Mouse (Mus musculus) granulocyte monocyte progenitor cell, adult 5-6 weeks (primary cell): ENCODE measurements at regions not wholly inside any gene's neighbourhood (a gene's known extent, or its start where the extent isn't known, plus 50 kb on each side); places are given as distances from the start of the nearest gene placed in this dataset.

Experiments
- ATAC-seq: replicated peaks from 2 replicates; pipeline ENCODE4 v1.8.0; 2016; ENCODE audit warnings: mild to moderate bottlenecking, moderate TSS enrichment, inconsistent platforms; ENCODE audit not compliant: poor library complexity, severe bottlenecking

- peak; percentile 40; the same call in 1 of the 2 replicates for ATAC-seq
These were observed 215.6 kb downstream of the Abcc12 start for GRCm38 (mm10) chr8:86364898-86365297.

GRCm38 (mm10) chr8:86360283-86360682 is 220.2 kb downstream of the Abcc12 start:
- ATAC-seq = no peak

- no peak for ATAC-seq
These were observed 221.0 kb downstream of the Abcc12 start for GRCm38 (mm10) chr8:86359518-86359917.

- ATAC-seq = no peak
These were observed 226.7 kb downstream of the Abcc12 start for GRCm38 (mm10) chr8:86353816-86354215.

GRCm38 (mm10) chr8:86351545-86352190 is 228.8 kb downstream of the Abcc12 start:
- no peak for ATAC-seq

- ATAC-seq = no peak
These were observed 230.4 kb downstream of the Abcc12 start for GRCm38 (mm10) chr8:86350128-86350527.

- ATAC-seq = no peak
These were observed 238.3 kb downstream of the Abcc12 start for GRCm38 (mm10) chr8:86342016-86342684.

GRCm38 (mm10) chr8:86338574-86339264 is 241.8 kb downstream of the Abcc12 start:
- no peak for ATAC-seq

GRCm38 (mm10) chr8:86331383-86331782 is 249.1 kb downstream of the Abcc12 start:
- no peak for ATAC-seq

- no peak for ATAC-seq
These were observed 251.9 kb downstream of the Abcc12 start for GRCm38 (mm10) chr8:86328626-86329025.

- no peak for ATAC-seq
These were observed 252.5 kb downstream of the Abcc12 start for GRCm38 (mm10) chr8:86327982-86328381.

- ATAC-seq = no peak
These were observed 255.4 kb downstream of the Abcc12 start for GRCm38 (mm10) chr8:86325040-86325439.

GRCm38 (mm10) chr8:86324542-86324941 is 255.9 kb downstream of the Abcc12 start:
- ATAC-seq = no peak

- no peak for ATAC-seq
These were observed 256.7 kb downstream of the Abcc12 start for GRCm38 (mm10) chr8:86323823-86324222.

GRCm38 (mm10) chr8:86322494-86322893 is 258.0 kb downstream of the Abcc12 start:
- ATAC-seq = no peak

GRCm38 (mm10) chr8:86320938-86321337 is 259.5 kb downstream of the Abcc12 start:
- no peak for ATAC-seq

GRCm38 (mm10) chr8:86318531-86318930 is 262.0 kb downstream of the Abcc12 start:
- no peak for ATAC-seq

- no peak for ATAC-seq
These were observed 264.2 kb downstream of the Abcc12 start for GRCm38 (mm10) chr8:86316236-86316635.

GRCm38 (mm10) chr8:86309460-86309859 is 271.0 kb downstream of the Abcc12 start:
- no peak for ATAC-seq

- ATAC-seq = no peak
These were observed 273.1 kb downstream of the Abcc12 start for GRCm38 (mm10) chr8:86307339-86307738.

GRCm38 (mm10) chr8:86301885-86302509 is 278.5 kb downstream of the Abcc12 start:
- ATAC-seq = no peak
